Comparison of ENCODE assay signal across 8 mouse cellular contexts in the genomic region with DNA sequence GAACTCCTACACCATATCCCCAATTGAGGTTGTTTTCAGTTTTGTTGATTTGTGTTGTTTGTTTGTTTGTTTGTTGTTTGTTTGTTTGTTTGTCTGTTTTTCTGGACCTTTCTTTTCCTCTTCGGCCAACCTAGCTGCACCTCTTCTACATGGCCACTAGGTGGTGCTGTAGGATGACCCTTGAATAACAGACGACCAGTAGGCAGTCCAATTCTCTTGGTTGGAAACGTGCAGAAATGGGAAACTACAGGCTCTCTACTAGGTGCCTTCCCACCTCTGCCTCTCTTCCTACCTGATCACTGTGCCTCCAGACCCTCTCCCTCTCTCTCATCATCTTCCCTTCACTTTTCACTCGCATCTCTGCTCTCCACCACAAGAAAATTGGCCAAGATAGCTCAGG. TPM values are rescaled to one million over a fixed set of nuclear protein-coding genes. Genes with fewer than 3 reads are reported as not detected.
A peak's percentile ranks its signal among the peaks of the same experiment; 100 is the strongest.
DNase-seq lines count a peak whose midpoint lies in the region; ATAC-seq and TF ChIP-seq lines count a peak whose summit lies in the region.

No protein-coding gene starts in this region.

- peak; percentile 63 to 78 for DNase-seq in right cerebral cortex, adult 2 months (ENCODE audit: low spot score in 2 of 2)
- no peak for DNase-seq in right cerebral cortex, postnatal 14 days
- peak; percentile 74 for DNase-seq in adipocyte (ENCODE audit: low spot score)
- DNase-seq in lung, embryonic 14.5 days = peak; percentile 80
- no peak for DNase-seq in urinary bladder, adult 2 months (ENCODE audit: low spot score)

- no peak overlapping the region for H3K4me3 ChIP-seq in hindbrain, embryonic 12.5 days
- no peak overlapping the region for H3K4me3 ChIP-seq in lung, embryonic 14.5 days (ENCODE audit: low read depth, low read length)
- H3K4me3 ChIP-seq in neural tube, embryonic 15.5 days (replicated peaks) = no peak overlapping the region

- ATAC-seq in common myeloid progenitor, adult 5-6 weeks (replicated peaks; ENCODE audit: low read depth, poor library complexity, severe bottlenecking) = peak; percentile 64
- ATAC-seq in hindbrain, embryonic 12.5 days (ENCODE audit: low FRiP score) = 0 out of 2 replicates have a peak, but pooled peaks have one; percentile 57
- peak; percentile 52; the same call in 1 of the 2 replicates for ATAC-seq in lung, embryonic 14.5 days (ENCODE audit: insufficient read depth)
- ATAC-seq in neural tube, embryonic 15.5 days (ENCODE audit: low FRiP score) = 0 out of 2 replicates have a peak, but pooled peaks have one; percentile 60

- no peaks in the 10 kb centered on the region for H3K9me3 ChIP-seq in hindbrain, embryonic 12.5 days (replicated peaks)
- no peaks in the 10 kb centered on the region for H3K9me3 ChIP-seq in lung, embryonic 14.5 days (ENCODE audit: low read depth, low read length)
- H3K9me3 ChIP-seq in neural tube, embryonic 15.5 days (replicated peaks) = no peaks in the 10 kb centered on the region

- no peak overlapping the region for H3K27ac ChIP-seq in hindbrain, embryonic 12.5 days
- H3K27ac ChIP-seq in lung, embryonic 14.5 days (ENCODE audit: low read depth) = no peak overlapping the region
- H3K27ac ChIP-seq in neural tube, embryonic 15.5 days (replicated peaks) = no peak overlapping the region

- H3K4me2 ChIP-seq in hindbrain, embryonic 12.5 days (replicated peaks) = no peak overlapping the region
- H3K4me2 ChIP-seq in lung, embryonic 14.5 days = no peak overlapping the region
- no peak overlapping the region for H3K4me2 ChIP-seq in neural tube, embryonic 15.5 days

- peak; percentile 93 for TF ChIP-seq CTCF in lung, embryonic 14.5 days (IDR thresholded peaks at IDR 0.05; ENCODE audit: low read depth)

- no peak overlapping the region for H3K9ac ChIP-seq in hindbrain, embryonic 12.5 days
- H3K9ac ChIP-seq in lung, embryonic 14.5 days = no peak overlapping the region
- no peak overlapping the region for H3K9ac ChIP-seq in neural tube, embryonic 15.5 days (replicated peaks)

- no peaks in the 10 kb centered on the region for H3K4me1 ChIP-seq in hindbrain, embryonic 12.5 days
- H3K4me1 ChIP-seq in lung, embryonic 14.5 days (ENCODE audit: insufficient read depth) = no peaks in the 10 kb centered on the region
- no peaks in the 10 kb centered on the region for H3K4me1 ChIP-seq in neural tube, embryonic 15.5 days

- WGBS in hindbrain, embryonic 12.5 days = 3% methylated on average over 4 of the region's 4 CpGs
- WGBS in lung, embryonic 14.5 days = 5% methylated on average over 4 of the region's 4 CpGs
- WGBS in neural tube, embryonic 15.5 days = 9% methylated on average over 4 of the region's 4 CpGs

- no peaks in the 10 kb centered on the region for H3K27me3 ChIP-seq in hindbrain, embryonic 12.5 days
- H3K27me3 ChIP-seq in lung, embryonic 14.5 days (ENCODE audit: insufficient read depth, low read length) = 0 out of 2 replicates have a peak, but pooled peaks cover 2% of the 10 kb centered on the region
- H3K27me3 ChIP-seq in neural tube, embryonic 15.5 days (replicated peaks) = peaks cover 2% of the 10 kb centered on the region; the same call in 1 of the 2 replicates

- H3K36me3 ChIP-seq in hindbrain, embryonic 12.5 days = no peaks in the 10 kb centered on the region
- no peaks in the 10 kb centered on the region for H3K36me3 ChIP-seq in lung, embryonic 14.5 days (ENCODE audit: insufficient read depth)
- no peaks in the 10 kb centered on the region for H3K36me3 ChIP-seq in neural tube, embryonic 15.5 days

RNA-seq across cellular contexts. Expression of a gene that starts 6.9 kb away (rescaled TPM):
- total RNA-seq in common myeloid progenitor, adult 5-6 weeks (2017) = not detected in 2 replicates
- 0.57 and 0.67 TPM in 2 replicates for polyA plus RNA-seq in hindbrain, embryonic 12.5 days (2016; fragmentation: Nextera tagmentation; extraction: Ambion mirVana)
- polyA plus RNA-seq in lung, embryonic 14.5 days (2014; fragmentation: Nextera tagmentation; extraction: Ambion mirVana) = 0.42 and 0.51 TPM in 2 replicates
- 1.8 and 2.0 TPM in 2 replicates for polyA plus RNA-seq in neural tube, embryonic 15.5 days (2015; fragmentation: Nextera tagmentation; extraction: Ambion mirVana)
- 4.9 and 6.2 TPM in 2 replicates for polyA plus RNA-seq in urinary bladder, adult 2 months (2012; rRNA removed)

RNA-seq across cellular contexts. Expression of a gene that starts 58.1 kb away (rescaled TPM):
- 15.5 and 20.9 TPM in 2 replicates for total RNA-seq in common myeloid progenitor, adult 5-6 weeks (2017)
- polyA plus RNA-seq in hindbrain, embryonic 12.5 days (2016; fragmentation: Nextera tagmentation; extraction: Ambion mirVana) = 8.1 and 8.3 TPM in 2 replicates
- polyA plus RNA-seq in lung, embryonic 14.5 days (2014; fragmentation: Nextera tagmentation; extraction: Ambion mirVana) = 2.9 and 4.5 TPM in 2 replicates
- 7.9 and 9.2 TPM in 2 replicates for polyA plus RNA-seq in neural tube, embryonic 15.5 days (2015; fragmentation: Nextera tagmentation; extraction: Ambion mirVana)
- polyA plus RNA-seq in urinary bladder, adult 2 months (2012; rRNA removed) = 0.18 and 0.19 TPM in 2 replicates

Comparison
In these comparisons a context has a peak if more than half of its experiments do, and no peak if none do; other contexts are left out.
1. DNase-seq: peak in right cerebral cortex, adult 2 months (2 of 2), adipocyte (single experiment) and lung, embryonic 14.5 days (single experiment); none in right cerebral cortex, postnatal 14 days (single experiment) and urinary bladder, adult 2 months (single experiment).
2. Peak in every context shown above with its lines, with median percentiles within 50 percentile points of each other: ATAC-seq.